Mouse (Mus musculus) thymus, adult 2 months (tissue): ENCODE results near the gene Ttc14.

Experiments
- CTCF ChIP-seq: fragments of 200-500 bp; IDR thresholded peaks from 2 replicates; pipeline ENCODE4 v1.5.1; 2012; ENCODE audit warnings: mild to moderate bottlenecking, control low read depth, low read length, moderate library complexity, borderline replicate concordance; ENCODE audit not compliant: control insufficient read depth, poor library complexity, insufficient read depth; ENCODE audit errors: extremely low read depth
- POLR2A ChIP-seq: fragments of 200-500 bp; IDR thresholded peaks from 2 replicates; pipeline ENCODE4 v1.6.1; 2012; ENCODE audit warnings: mild to moderate bottlenecking, low read length, control low read depth, moderate library complexity; ENCODE audit not compliant: control insufficient read depth, poor library complexity, insufficient read depth; ENCODE audit errors: extremely low read depth

DNA sequence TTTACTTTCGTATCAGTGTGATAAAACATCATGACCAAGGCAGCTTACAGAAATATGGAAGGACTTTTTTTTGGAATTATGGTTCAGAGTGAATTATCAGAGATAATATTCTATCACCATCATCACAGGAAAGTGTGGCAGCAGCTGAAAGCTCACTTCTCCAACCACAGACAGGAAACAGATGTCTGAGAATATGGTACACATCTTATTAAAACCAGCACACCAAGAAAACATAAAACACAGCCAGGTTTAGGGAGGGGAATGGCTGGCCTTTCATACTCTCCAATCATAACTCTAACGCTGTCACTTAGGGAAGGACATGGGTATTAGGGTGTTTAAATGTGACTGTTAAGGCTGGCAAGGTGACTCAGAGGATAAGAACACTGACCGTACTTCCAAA is 59.3 kb downstream of the Ttc14 start:
- no peak for TF ChIP-seq POLR2A
- TF ChIP-seq CTCF = no peak
